Mouse (Mus musculus): Measurements from ENCODE around the gene Sfxn5. TPM values are rescaled to one million over a fixed set of nuclear protein-coding genes. Genes with fewer than 3 reads are reported as not detected.
A peak's percentile ranks its signal among the peaks of the same experiment; 100 is the strongest.

Gene Sfxn5
- total RNA-seq, 2 experiments from 2014 or later, result 0.92 to 0.93 TPM

- no peak for ATAC-seq (replicated peaks; ENCODE audit: poor library complexity, severe bottlenecking)
Measured at GRCm38 (mm10) chr6:85366387-85366786, 33.2 kb upstream of the Sfxn5 start.

GRCm38 (mm10) chr6:85364439-85364838 is 31.2 kb upstream of the Sfxn5 start:
- ATAC-seq (replicated peaks; ENCODE audit: poor library complexity, severe bottlenecking), result no peak

DNA sequence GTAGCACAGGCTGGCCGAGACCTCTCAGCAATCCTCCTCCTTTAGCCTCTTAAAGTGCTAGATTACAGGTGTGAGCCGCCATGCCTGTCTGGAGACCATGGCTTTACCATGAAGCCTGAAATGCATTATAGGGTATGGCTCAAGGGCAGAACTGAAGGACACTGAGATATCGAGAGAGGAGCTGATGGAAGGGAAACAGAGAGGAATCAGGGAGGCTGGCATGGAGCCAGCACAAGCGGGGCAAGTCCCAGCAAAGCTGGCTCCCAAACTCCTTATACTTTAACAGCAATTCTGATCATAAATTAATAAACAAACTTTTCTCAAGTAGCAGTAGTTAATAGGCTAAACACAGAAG is 30.7 kb upstream of the Sfxn5 start:
- ATAC-seq (replicated peaks; ENCODE audit: poor library complexity, severe bottlenecking), result no peak

DNA sequence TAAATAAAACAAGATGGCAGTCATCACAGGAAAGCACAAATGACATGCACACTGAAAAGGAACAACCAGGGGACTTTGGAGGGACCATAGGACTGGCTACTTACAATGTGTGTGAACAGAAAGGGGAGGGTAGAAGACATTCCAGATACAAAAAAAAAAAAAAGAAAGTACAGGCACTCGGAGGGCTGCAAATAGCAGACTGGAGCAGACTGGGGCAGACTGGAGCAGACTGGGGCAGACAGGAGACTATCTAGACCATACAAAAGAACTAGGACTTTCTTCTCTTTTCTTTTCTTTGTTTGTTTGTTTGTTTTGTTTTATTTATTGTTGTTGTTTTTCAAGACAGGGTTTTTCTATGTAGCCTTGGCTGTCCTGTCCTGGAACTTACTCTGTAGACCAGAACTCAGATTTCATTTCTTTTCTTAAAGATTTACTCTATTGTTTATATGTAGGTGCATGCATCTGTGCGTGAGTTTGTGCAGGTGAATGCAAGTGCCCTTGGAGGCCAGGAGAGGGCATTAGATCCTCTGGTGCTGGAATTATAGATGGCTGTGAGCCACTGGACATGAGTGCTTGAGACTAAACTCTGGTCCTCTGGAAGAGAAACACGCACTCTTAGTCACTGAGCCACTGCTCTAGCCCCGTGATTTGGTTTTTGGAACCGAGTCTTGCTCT is 30.1 kb upstream of the Sfxn5 start:
- ATAC-seq (replicated peaks; ENCODE audit: poor library complexity, severe bottlenecking), result no peak

DNA sequence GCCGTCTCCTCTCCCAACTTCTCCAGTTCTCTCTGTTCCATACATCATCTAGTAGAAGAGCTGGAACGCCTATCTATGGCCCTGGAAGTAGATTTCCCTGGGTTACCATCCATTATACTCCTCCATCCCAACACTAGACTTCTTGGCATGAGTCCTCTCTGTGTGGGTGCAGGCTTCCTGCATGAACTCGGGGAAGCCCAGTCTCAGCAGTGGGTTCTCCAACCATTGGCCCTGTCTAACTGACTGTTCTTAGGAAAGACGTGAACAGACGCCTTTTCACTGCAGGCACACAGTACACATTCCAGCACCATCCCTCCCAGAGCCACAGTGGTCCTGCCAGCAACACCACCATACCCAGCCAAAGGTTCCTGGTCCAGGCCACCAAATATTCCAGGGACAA is 29.4 kb upstream of the Sfxn5 start:
- ATAC-seq (replicated peaks; ENCODE audit: poor library complexity, severe bottlenecking), result no peak

GRCm38 (mm10) chr6:85360311-85360710 is 27.1 kb upstream of the Sfxn5 start:
- no peak for ATAC-seq (replicated peaks; ENCODE audit: poor library complexity, severe bottlenecking)

GRCm38 (mm10) chr6:85358877-85359276 is 25.7 kb upstream of the Sfxn5 start:
- no peak for ATAC-seq (replicated peaks; ENCODE audit: poor library complexity, severe bottlenecking)

GRCm38 (mm10) chr6:85356682-85357465 is 23.7 kb upstream of the Sfxn5 start:
- no peak for ATAC-seq (replicated peaks; ENCODE audit: poor library complexity, severe bottlenecking)

GRCm38 (mm10) chr6:85355753-85356152 is 22.5 kb upstream of the Sfxn5 start:
- no peak for ATAC-seq (replicated peaks; ENCODE audit: poor library complexity, severe bottlenecking)

- ATAC-seq (replicated peaks; ENCODE audit: poor library complexity, severe bottlenecking), result no peak
Measured at GRCm38 (mm10) chr6:85354709-85355108, 21.5 kb upstream of the Sfxn5 start.

- 0 out of 2 replicates have a peak, but pooled peaks have one; percentile 25 for ATAC-seq (replicated peaks; ENCODE audit: poor library complexity, severe bottlenecking)
Measured at GRCm38 (mm10) chr6:85353706-85354105, 20.5 kb upstream of the Sfxn5 start.

- ATAC-seq (replicated peaks; ENCODE audit: poor library complexity, severe bottlenecking), result no peak; the same call in 1 of the 2 replicates
Measured at GRCm38 (mm10) chr6:85350157-85350556, 16.9 kb upstream of the Sfxn5 start.

DNA sequence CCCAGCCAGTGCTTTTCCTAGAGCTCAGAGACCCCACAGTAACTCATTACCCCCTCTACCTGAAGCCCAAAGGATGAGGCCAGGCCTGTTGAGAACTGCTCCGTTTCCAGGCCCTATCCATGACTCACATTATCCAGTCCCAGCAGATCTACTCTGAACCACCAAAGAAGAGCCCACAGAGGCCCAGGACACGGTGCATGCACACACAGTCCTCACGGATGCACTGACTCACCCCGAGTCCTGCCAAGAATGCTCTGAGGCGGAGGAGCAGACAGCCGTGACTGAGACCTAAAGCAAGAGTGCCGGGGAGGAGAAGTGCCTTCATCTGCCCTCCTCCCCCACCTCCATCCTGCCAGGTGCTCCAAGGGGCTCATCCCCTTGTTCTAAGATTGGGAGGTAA is 16.0 kb upstream of the Sfxn5 start:
- ATAC-seq (replicated peaks; ENCODE audit: poor library complexity, severe bottlenecking), result no peak

- no peak for ATAC-seq (replicated peaks; ENCODE audit: poor library complexity, severe bottlenecking)
Measured at GRCm38 (mm10) chr6:85348133-85348532, 14.9 kb upstream of the Sfxn5 start.

DNA sequence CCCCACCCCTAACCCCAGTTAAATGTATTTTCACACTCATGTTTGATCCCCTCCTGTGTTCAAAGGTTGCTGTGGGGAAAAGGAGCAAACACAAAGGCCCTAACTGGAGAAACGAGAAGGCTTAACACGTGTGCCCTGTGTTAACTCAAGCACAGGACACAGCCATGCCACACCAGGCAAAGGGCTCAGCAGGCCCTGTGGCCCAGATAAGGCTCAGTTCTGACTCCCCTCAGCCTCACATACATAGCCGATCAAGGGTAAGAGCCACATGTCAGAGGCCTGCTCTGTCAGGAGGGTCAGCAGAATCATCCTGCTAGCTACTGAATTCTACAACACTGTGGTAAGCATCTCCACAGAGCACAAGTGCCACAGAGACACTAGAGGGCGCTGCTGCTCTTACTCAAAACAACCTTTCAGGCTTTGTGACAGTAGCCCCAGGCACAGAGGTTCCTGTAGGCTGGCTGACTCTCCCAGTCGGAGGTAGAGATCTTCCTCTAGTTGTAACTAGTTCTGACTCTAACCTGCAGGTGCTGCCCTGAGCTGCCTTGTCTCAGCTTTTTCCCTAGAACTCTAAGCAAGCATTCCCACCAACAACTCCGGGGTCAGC is 12.9 kb upstream of the Sfxn5 start:
- ATAC-seq (replicated peaks; ENCODE audit: poor library complexity, severe bottlenecking), result peak; percentile 92

- no peak for ATAC-seq (replicated peaks; ENCODE audit: poor library complexity, severe bottlenecking)
Measured at GRCm38 (mm10) chr6:85344929-85345328, 11.7 kb upstream of the Sfxn5 start.

DNA sequence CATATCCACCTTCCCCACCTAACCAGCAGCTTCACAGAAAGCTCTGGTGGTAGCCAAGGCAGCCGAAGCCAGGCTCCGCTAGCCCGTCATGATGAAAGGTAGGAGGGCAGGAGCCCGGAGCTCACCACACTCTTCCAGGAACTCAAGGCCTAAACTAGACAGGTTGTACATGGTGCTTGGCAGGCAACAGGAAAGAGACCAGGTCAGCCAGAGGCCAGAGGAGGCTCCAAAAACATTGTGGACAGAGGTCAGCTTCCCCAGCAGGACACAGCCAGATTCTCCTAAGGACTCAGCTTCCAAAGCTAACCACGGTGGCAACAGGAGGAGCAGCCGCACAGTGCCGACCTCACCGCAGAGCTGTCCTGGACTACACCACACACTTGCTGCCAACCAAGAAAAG is 9.8 kb upstream of the Sfxn5 start:
- no peak for ATAC-seq (replicated peaks; ENCODE audit: poor library complexity, severe bottlenecking)

DNA sequence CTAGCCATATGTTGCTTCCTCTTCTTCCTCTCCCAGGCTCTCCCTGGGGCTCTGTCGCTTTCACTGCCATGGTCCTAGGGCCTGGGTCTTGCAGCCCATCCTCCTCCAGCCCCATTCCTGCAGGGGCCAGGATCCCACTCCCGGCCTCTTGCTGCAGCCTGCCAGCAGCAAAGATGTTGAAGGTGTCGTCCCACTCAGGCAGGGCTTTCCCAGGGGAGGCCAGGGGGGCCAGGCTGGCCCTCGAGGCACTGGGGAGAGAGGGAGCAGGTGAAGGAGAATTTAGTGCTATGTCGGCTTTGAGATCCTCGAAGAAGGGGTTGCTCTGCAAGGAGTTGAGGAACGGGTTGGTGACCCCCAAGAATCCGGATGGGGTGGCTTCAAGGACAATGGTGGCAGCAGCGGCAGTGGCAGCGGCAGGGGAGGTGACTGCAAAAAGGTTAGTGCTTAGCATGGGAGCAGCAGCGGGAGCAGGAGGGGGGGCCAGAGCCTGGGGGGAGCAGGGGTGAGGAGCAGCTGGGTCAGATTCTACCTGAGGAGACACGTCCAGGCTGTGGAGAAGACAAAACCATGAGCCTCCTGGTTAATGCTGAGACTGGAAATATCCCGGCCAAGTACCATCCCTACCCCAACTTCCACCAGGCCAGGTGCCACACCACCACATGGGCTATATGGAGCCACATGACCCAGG is 8.7 kb upstream of the Sfxn5 start:
- ATAC-seq (replicated peaks; ENCODE audit: poor library complexity, severe bottlenecking), result no peak

- ATAC-seq (replicated peaks; ENCODE audit: poor library complexity, severe bottlenecking), result no peak
Measured at GRCm38 (mm10) chr6:85340184-85340583, 7.0 kb upstream of the Sfxn5 start.

DNA sequence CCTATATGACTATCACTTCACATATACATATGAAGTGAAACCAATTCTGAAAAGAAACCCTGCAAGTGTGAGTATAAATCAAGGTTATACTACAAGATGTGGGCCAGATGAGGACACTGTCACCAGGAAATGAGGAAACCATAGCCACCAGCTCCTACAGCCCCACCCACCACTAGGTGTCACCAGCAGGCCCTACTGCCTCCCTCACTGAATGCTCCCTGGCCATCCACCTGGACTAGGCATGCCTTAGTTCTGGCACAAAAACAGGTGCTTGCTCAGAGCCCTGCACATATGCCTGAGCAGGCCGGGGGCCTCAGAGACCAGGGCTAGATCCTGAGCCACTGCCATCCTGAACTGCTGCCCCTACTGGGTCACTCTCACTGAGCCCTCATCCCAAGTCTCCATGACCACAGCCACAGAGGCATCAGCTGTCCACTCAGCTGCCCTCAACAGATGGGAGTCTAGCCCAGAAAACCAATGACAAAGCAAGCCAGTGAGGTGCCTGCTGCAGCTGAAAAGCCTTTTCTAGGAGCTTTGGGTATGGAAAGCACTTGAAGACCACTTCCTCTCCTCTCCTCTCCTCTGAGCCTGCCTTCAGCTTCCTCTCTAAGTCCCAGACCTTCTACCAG is 6.2 kb upstream of the Sfxn5 start:
- peak; percentile 93 for ATAC-seq (replicated peaks; ENCODE audit: poor library complexity, severe bottlenecking)

- no peak for ATAC-seq (replicated peaks; ENCODE audit: poor library complexity, severe bottlenecking)
Measured at GRCm38 (mm10) chr6:85336944-85337343, 3.7 kb upstream of the Sfxn5 start.
